Mouse (Mus musculus) bone marrow macrophage, adult 2 months (primary cell): ENCODE measurements around the gene Exosc3.

Experiments
- CTCF ChIP-seq: IDR thresholded peaks from 2 replicates; pipeline ENCODE4 v1.5.1; 2012; ENCODE audit warnings: low read depth, mild to moderate bottlenecking, low read length, moderate library complexity
- POLR2A ChIP-seq: IDR thresholded peaks from 2 replicates; pipeline ENCODE4 v1.6.1; 2012; ENCODE audit warnings: mild to moderate bottlenecking, low read depth, low read length, borderline replicate concordance

GRCm38 (mm10) chr4:45279981-45280548 lies 62.5 kb downstream of the Exosc3 start:
- TF ChIP-seq CTCF: peak; percentile 71; the same call in 1 of the 2 replicates
- TF ChIP-seq POLR2A: no peak
